Mouse (Mus musculus) c-Kit-positive CD71-positive TER-119-positive erythroid progenitor cells, embryonic 14.5 days (primary cell): ENCODE measurements around the gene Tmem183a.
A peak's percentile ranks its signal among the peaks of the same experiment; 100 is the strongest.

Source experiments
- DNase-seq: peaks from one replicate; pipeline ENCODE4 v3.0.0-alpha.2; 2013; ENCODE audit warnings: low spot score

Gene Tmem183a

GRCm38 (mm10) chr1:134361857-134362212 is at the start of gene Tmem183a:
Tmem183a (minus strand) TSS chr1:134361979.
- DNase-seq = peak; percentile 93

- no peak for DNase-seq
Observed at GRCm38 (mm10) chr1:134408080-134408479, 46.3 kb upstream of the Tmem183a start.

- DNase-seq = no peak
Observed at GRCm38 (mm10) chr1:134406414-134406771, 44.6 kb upstream of the Tmem183a start.

- no peak for DNase-seq
Observed at GRCm38 (mm10) chr1:134405509-134406413, 44.0 kb upstream of the Tmem183a start, which contains the start of gene Cyb5r1. Cyb5r1 (plus strand) TSS chr1:134405559.

- peak; percentile 60 for DNase-seq
Observed at GRCm38 (mm10) chr1:134399735-134400134, 38.0 kb upstream of the Tmem183a start.

GRCm38 (mm10) chr1:134398210-134398609 is 36.4 kb upstream of the Tmem183a start:
- no peak for DNase-seq

GRCm38 (mm10) chr1:134393827-134394226 is 32.0 kb upstream of the Tmem183a start:
- no peak for DNase-seq

- no peak for DNase-seq
Observed at GRCm38 (mm10) chr1:134385666-134386065, 23.9 kb upstream of the Tmem183a start, which contains the start of gene 4933406M09Rik. 4933406M09Rik (plus strand) TSS chr1:134385940.

- no peak for DNase-seq
Observed at GRCm38 (mm10) chr1:134385176-134385575, 23.4 kb upstream of the Tmem183a start.

GRCm38 (mm10) chr1:134384581-134384980 is 22.8 kb upstream of the Tmem183a start:
- DNase-seq = no peak

GRCm38 (mm10) chr1:134381795-134382625 is 20.2 kb upstream of the Tmem183a start:
- no peak for DNase-seq

GRCm38 (mm10) chr1:134381051-134381450 is 19.3 kb upstream of the Tmem183a start:
- no peak for DNase-seq

- DNase-seq = no peak
Observed at GRCm38 (mm10) chr1:134374124-134374523, 12.3 kb upstream of the Tmem183a start.

- peak; percentile 58 for DNase-seq
Observed at GRCm38 (mm10) chr1:134368777-134369337, 7.1 kb upstream of the Tmem183a start.

GRCm38 (mm10) chr1:134365491-134365890 is 3.7 kb upstream of the Tmem183a start:
- no peak for DNase-seq

GRCm38 (mm10) chr1:134363194-134363593 is 1.4 kb upstream of the Tmem183a start:
- no peak for DNase-seq

GRCm38 (mm10) chr1:134361195-134361856 is 453 bp downstream of the Tmem183a start:
- peak; percentile 21 for DNase-seq

GRCm38 (mm10) chr1:134360656-134361055 is 1.1 kb downstream of the Tmem183a start:
- DNase-seq = no peak

- no peak for DNase-seq
Observed at GRCm38 (mm10) chr1:134357461-134357860, 4.3 kb downstream of the Tmem183a start.

- no peak for DNase-seq
Observed at GRCm38 (mm10) chr1:134353326-134353725, 8.5 kb downstream of the Tmem183a start.

GRCm38 (mm10) chr1:134347791-134348190 is 14.0 kb downstream of the Tmem183a start:
- no peak for DNase-seq

GRCm38 (mm10) chr1:134345075-134345474 is 16.7 kb downstream of the Tmem183a start:
- DNase-seq = no peak
